14 mouse cellular contexts compared by ENCODE assay signal in the genomic region with DNA sequence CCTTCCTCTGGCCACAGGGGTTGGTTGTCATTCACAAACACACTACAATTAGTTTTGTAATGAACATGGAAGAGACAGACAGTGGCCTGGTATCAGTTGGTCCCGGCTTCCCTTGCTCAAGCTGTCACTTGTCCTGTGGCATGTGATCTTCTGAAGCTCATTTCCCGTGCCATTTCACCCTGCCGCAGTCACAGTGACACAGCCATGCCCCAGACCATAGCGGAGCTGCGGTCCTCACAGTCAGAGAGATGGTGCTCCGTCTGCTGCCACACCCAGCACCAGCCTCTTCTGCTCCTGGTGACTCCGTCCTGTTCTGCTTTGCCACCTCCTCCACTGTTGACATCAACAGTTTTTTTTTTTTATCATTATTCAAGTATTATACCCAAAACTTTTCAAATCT. TPM values are rescaled to one million over a fixed set of nuclear protein-coding genes. Genes with fewer than 3 reads are reported as not detected.
DNase-seq lines count a peak whose midpoint lies in the region; ATAC-seq lines count a peak whose summit lies in the region.
"Had no signal": no experiment of that assay in that cellular context is flagged by ENCODE, and none has a peak within 500 bp of the region (broad histone marks: within the 10 kb centered on the region; RNA-seq: fewer than 3 reads in every experiment).

No protein-coding gene starts in this region.

- peak overlapping the region; percentile 53 for H3K27ac ChIP-seq in heart, embryonic 15.5 days
- no peak overlapping the region for H3K27ac ChIP-seq in forebrain, embryonic 10.5 days
- H3K27ac ChIP-seq: limb, embryonic 13.5 days had no signal

- no peaks in the 10 kb centered on the region for H3K27me3 ChIP-seq in heart, embryonic 15.5 days
- no peaks in the 10 kb centered on the region for H3K27me3 ChIP-seq in megakaryocyte, embryonic 14.5 days (replicated peaks)
- H3K27me3 ChIP-seq in forebrain, embryonic 10.5 days (ENCODE audit: poor library complexity, severe bottlenecking): no peaks in the 10 kb centered on the region
- H3K27me3 ChIP-seq: limb, embryonic 13.5 days had no signal

- H3K9me3 ChIP-seq in heart, embryonic 15.5 days (replicated peaks): no peaks in the 10 kb centered on the region
- no peaks in the 10 kb centered on the region for H3K9me3 ChIP-seq in megakaryocyte, embryonic 14.5 days
- no peaks in the 10 kb centered on the region for H3K9me3 ChIP-seq in forebrain, embryonic 10.5 days
- H3K9me3 ChIP-seq: limb, embryonic 13.5 days had no signal

- ATAC-seq in heart, embryonic 15.5 days (replicated peaks; ENCODE audit: insufficient number of reproducible peaks, insufficient read depth, low FRiP score, low read depth): no peak
- ATAC-seq in CD4-positive, CD25-positive, alpha-beta regulatory T cell, adult 4 months: peak; percentile 12
- ATAC-seq: forebrain, embryonic 16.5 days; midbrain, embryonic 16.5 days had no signal

- DNase-seq in heart, postnatal 14 days: no peak
- DNase-seq in induced T-regulatory cell, adult 2 months (ENCODE audit: low read depth): peak; percentile 50
- no peak for DNase-seq in forebrain, embryonic 10.5 days (ENCODE audit: extremely low spot score, low spot score)
- DNase-seq in frontal cortex, adult 2 months (ENCODE audit: extremely low spot score in 1 of 2, low spot score in 1 of 2): no peak
- DNase-seq: adrenal gland, postnatal 25 days; cerebellum, postnatal 10 days; gastrocnemius, postnatal 25 days had no signal

- no peak overlapping the region for H3K9ac ChIP-seq in heart, embryonic 15.5 days
- H3K9ac ChIP-seq: limb, embryonic 13.5 days had no signal

- peaks cover 42% of the 10 kb centered on the region for H3K4me1 ChIP-seq in heart, embryonic 15.5 days (replicated peaks)
- peaks cover 93% of the 10 kb centered on the region for H3K4me1 ChIP-seq in megakaryocyte, embryonic 14.5 days
- H3K4me1 ChIP-seq in forebrain, embryonic 10.5 days: peaks cover 30% of the 10 kb centered on the region

- H3K36me3 ChIP-seq in heart, embryonic 15.5 days: no peaks in the 10 kb centered on the region
- H3K36me3 ChIP-seq in megakaryocyte, embryonic 14.5 days (replicated peaks; ENCODE audit: low read length): peaks cover 50% of the 10 kb centered on the region
- no peaks in the 10 kb centered on the region for H3K36me3 ChIP-seq in forebrain, embryonic 10.5 days (replicated peaks)
- H3K36me3 ChIP-seq: limb, embryonic 13.5 days had no signal

- 67% methylated on average over 7 of the region's 7 CpGs for WGBS in heart, embryonic 15.5 days
- 93% methylated on average over 7 of the region's 7 CpGs for WGBS in forebrain, embryonic 10.5 days

- H3K4me2 ChIP-seq in heart, embryonic 15.5 days: no peak overlapping the region
- H3K4me2 ChIP-seq: limb, embryonic 13.5 days had no signal

- H3K4me3 ChIP-seq in heart, embryonic 15.5 days: no peak overlapping the region
- peak overlapping the region; percentile 71 for H3K4me3 ChIP-seq in megakaryocyte, embryonic 14.5 days (replicated peaks)
- no peak overlapping the region for H3K4me3 ChIP-seq in forebrain, embryonic 10.5 days
- H3K4me3 ChIP-seq: limb, embryonic 13.5 days had no signal

- intact Hi-C loops in heart, postnatal 14 days (cut with DNase I): loop anchor here (5.0 kb wide), 1 partner anchor 46 kb away; no protein-coding TSS in a partner anchor

RNA-seq across cellular contexts. Expression of a gene that starts 49.7 kb away (rescaled TPM):
- 12.7 and 17.2 TPM in 2 replicates for polyA plus RNA-seq in heart, embryonic 15.5 days (2015; fragmentation: Nextera tagmentation; extraction: Ambion mirVana)
- total RNA-seq in heart, postnatal 14 days (2021): 10 to 100 TPM; 37.7 to 41.7 TPM
- 100 to 1,000 TPM in 1 of 2 experiments, 10 to 100 TPM in 1; 71.9 to 106 TPM for polyA plus RNA-seq in CD4-positive, CD25-positive, alpha-beta regulatory T cell, adult 4 months (2017; shearing (Covaris generic))
- 43.3 and 55.0 TPM in 2 replicates for polyA plus RNA-seq in megakaryocyte, embryonic 14.5 days (2012; ENCODE audit: insufficient read depth, low replicate concordance)
- polyA plus RNA-seq in forebrain, embryonic 10.5 days (2016; fragmentation: Nextera tagmentation; extraction: Ambion mirVana): 20.5 and 21.4 TPM in 2 replicates
- 127 and 145 TPM in 2 replicates for polyA plus RNA-seq in frontal cortex, adult 2 months (2012; rRNA removed)
- total RNA-seq: MEL had no signal
